Mouse (Mus musculus) brain, embryonic 14.5 days (tissue): ENCODE measurements around the gene Scn1b. TPM values are rescaled to one million over a fixed set of nuclear protein-coding genes. Genes with fewer than 3 reads are reported as not detected.

Experiments
- DNase-seq: peaks from one replicate; pipeline ENCODE4 v3.0.0-alpha.2; 2011; ENCODE audit warnings: low read depth
- CTCF ChIP-seq: fragments of 200-500 bp; IDR thresholded peaks from 2 replicates; pipeline ENCODE4 v1.5.1; 2012; ENCODE audit warnings: inconsistent platforms, mild to moderate bottlenecking, moderate library complexity, borderline replicate concordance; ENCODE audit not compliant: insufficient read depth, insufficient read length; ENCODE audit errors: extremely low read depth
- POLR2A ChIP-seq: fragments of 200-500 bp; IDR thresholded peaks from 2 replicates; pipeline ENCODE4 v1.6.1; 2012; ENCODE audit warnings: mild to moderate bottlenecking, inconsistent platforms, borderline replicate concordance; ENCODE audit not compliant: poor library complexity, insufficient read depth, insufficient read length, severe bottlenecking; ENCODE audit errors: extremely low read depth
- polyA plus RNA-seq: library from polyadenylated mRNA; depleted of rRNA; stranded (reverse); fragments of >200 nt; gene quantifications from 2 replicates; pipeline ENCODE4 v1.2.3, GENCODE M21; 2012

The Scn1b gene
- polyA plus RNA-seq, 1 experiment = 12.9 TPM

DNA sequence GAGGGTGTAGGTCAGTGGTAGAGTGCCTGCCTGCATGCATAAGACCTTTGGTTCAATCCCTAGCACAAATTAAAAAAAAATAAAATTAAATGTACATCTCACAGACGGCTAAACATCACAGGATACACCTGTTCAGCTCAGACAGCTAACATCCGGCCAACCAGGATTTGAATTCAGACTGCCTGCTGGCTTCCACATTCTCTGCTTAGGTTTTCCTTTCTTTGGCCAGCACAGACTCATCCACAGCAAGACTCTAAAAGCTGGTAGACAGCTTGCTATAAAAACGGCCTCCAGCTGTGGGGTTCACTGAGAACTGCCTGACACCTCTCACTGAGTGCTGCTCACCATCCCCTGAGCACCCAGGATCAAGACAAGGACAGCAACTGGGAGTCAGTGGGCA lies 20.6 kb downstream of the Scn1b start:
- no peak for DNase-seq
- no peak for TF ChIP-seq CTCF
- no peak for TF ChIP-seq POLR2A

GRCm38 (mm10) chr7:31105061-31105768 lies 21.6 kb downstream of the Scn1b start:
- TF ChIP-seq CTCF (peak; percentile 61), POLR2A (no peak)
- DNase-seq = no peak

GRCm38 (mm10) chr7:31100786-31101185 lies 26.0 kb downstream of the Scn1b start:
- no peak for DNase-seq
- TF ChIP-seq POLR2A (no peak), CTCF (no peak)

DNA sequence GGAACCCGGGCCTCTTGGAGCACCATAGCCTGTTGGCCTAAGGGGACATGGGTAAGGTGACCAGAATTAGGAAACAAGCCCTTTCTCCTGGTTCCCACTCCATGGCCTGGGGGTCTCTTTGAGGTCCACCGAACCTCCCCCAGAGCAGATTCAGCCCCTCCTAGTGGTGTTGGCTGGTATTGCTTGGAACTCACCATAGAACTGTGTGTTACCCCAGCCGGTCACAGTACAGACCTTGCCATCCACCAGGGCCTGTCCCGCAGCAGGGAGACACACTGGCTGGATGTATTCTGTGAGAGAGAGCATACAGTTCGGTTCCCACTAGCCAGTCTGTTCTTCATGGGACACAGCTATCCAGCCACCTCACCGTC lies 27.2 kb downstream of the Scn1b start:
- no peak for TF ChIP-seq POLR2A
- peak; percentile 23; the same call in 1 of the 2 replicates for TF ChIP-seq CTCF

GRCm38 (mm10) chr7:31098697-31099611 lies 27.8 kb downstream of the Scn1b start:
- DNase-seq = no peak
- TF ChIP-seq CTCF = peak; percentile 10; the same call in 1 of the 2 replicates
- no peak for TF ChIP-seq POLR2A

More for the DNA sequence above, 27.2 kb downstream of the Scn1b start:
- DNase-seq = no peak

DNA sequence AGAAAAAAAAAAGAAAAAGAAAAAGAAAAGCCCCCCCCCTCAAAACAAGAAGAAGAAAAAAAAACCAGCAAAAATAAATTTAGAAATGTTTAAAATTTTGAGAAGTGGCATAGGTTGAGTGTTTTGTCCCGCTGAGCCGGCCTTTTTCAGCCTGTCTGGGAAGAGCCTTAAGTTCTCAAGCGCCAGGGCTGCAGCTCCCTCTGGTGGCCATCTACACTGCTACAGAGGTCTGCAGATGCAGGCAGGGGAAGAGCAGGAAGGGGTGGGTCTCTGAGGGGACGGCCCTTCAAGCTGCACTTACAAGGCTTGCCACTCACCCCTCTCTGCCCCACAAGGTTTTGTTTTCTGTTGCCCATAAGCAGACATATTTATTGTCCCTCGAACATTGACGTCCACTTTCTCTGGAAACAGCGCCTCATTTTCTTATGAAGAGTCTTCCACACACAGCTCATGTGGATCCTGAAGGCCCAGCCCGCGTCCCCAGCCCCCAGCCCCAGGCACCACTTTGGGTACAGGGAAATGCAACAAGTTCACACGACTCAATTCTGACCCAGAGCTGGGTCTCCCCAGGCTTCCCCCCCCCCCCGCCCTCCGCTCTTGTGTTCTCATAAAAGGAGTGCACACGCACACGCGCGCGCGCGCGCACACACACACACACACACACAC lies 29.1 kb downstream of the Scn1b start:
- TF ChIP-seq POLR2A (no peak), CTCF (peak; percentile 99)
- peak; percentile 95 for DNase-seq

DNA sequence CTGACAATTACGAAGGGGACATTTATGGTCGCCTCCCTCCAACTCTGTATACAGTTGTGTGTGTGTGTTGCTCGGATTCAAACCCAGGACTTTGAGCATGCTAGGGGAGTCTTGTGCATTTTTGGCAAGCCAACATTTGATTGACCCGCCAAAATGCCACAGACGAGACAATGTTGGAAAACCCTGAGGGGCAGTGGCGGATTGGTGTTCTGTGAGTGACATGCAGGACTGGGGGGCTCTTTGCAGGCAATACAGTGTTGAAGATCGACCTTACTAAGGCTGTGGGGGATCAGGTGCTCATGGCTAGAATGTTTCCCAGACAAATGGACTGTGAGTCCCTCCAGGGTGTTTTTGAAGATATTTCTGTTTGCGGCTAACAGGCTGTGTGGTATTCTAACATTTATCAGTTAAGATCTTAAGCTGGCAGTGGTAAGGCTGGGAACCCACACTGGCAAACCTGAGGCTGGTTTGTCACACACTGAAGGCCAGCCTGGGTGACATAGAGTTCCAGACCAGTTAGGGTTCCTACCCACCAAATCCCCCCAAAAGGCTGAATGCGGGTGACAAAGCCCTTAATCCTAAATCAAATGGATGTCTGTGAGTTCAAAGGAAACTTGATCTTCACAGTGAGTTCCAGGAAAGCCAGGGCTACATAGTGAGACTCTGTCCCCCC lies 29.8 kb downstream of the Scn1b start:
- no peak for TF ChIP-seq CTCF
- TF ChIP-seq POLR2A = no peak
- DNase-seq = no peak

DNA sequence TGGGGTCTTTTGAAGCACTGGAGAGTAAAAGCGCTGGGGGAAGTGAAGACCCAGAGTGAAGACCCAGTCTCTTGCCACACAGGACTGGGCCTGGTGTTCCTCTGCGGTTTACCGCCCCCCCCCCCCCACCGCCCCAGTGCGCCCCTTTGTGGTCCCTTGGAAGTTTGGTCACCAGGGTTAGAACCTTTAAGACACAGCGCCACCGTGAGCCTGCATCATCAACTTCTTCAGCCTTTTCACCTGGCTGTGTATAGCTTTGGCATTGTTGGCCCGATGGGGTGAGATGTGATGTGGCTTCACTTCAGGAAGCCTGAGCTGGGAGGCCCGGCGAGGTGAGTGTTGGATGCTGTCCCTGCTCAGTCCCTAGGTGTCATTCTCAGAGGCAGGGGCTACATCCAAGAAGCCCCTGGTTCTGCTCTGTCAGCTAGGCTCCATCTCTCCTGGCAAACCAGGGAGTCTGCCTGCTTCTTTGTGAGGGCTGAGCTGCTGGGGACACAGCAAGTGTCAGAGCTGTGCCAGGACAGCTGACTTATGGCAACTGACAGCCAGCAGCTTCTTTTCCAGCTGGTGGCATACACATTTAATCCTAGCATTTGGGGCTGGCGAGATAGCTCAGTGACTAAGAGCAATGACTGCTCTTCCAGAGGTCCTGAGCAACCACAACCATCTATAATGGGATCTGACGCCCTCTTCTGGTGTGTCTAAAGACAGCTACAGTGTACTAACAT lies 31.9 kb downstream of the Scn1b start:
- no peak for DNase-seq
- TF ChIP-seq POLR2A (no peak), CTCF (0 out of 2 replicates have a peak, but pooled peaks have one; percentile 3)

DNA sequence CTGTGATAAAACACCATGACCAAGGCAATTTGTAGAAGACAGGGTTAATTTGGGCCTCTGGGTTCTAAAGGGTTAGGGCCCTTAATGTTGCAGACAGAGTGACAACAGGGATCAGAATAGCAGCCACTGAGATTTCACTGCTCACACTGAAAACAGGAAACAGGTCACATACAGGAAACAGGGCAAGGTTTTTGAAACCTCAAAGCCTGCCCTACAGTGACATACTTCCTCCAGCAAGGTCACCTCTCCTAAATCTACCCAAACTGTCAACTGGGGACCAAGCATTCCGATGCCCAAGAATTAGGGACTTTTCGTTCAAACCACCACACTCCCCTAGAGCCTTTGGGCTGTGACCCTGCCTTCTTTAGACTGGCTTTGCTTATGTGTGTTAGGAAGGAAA lies 37.1 kb downstream of the Scn1b start:
- DNase-seq = no peak
- TF ChIP-seq CTCF (no peak), POLR2A (no peak)

- no peak for DNase-seq
- no peak for TF ChIP-seq POLR2A
- TF ChIP-seq CTCF = no peak
These were observed 38.6 kb downstream of the Scn1b start for GRCm38 (mm10) chr7:31088206-31088605.

DNA sequence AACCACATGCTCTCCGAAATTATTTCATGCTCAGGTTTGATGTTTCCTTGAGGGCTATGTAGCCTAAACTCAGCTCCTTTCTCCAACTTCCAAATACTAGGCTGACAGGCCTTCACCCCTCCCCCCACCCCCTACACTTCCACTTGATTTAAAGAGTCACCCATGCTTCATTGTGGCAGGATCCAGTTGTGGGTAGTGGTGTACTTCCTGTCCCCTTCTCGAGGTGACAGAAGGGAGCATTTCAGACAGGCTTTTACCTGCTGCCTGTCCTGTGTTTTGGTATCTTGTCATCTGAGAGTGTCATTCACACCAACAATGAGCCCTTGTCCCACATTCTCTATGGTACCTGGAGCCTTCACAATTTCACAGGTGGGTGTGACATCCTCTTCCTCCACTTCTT lies 39.5 kb downstream of the Scn1b start:
- TF ChIP-seq CTCF = no peak
- no peak for TF ChIP-seq POLR2A
- DNase-seq = no peak

DNA sequence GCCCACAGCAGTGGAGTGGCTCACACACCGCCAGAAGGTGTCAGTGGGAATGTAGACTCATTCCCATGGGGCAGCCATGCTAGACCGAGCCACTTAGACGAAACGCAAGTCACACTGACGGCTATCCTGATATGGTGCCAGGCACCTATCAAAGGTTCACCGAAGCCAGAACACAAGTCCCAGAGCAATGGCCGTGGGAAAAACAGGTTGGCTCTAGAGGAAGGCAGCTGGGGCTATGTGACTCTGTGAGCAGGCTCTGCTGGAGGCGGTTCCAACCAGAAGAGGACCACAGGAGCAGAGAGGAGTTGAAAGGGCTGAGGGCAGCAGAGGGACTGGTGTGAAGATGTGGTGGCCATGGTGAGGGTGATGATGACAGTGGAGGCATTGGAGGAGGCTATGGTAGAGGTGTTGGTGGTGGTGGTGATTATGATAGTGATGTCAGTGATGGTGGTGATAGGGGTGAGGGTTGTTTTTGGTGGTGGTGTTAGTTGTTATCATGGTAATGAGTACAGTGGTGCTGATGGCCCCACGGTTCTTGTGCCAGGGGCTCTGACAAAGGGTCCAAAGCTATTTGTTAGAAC lies 40.5 kb downstream of the Scn1b start:
- TF ChIP-seq CTCF (no peak), POLR2A (no peak)
- DNase-seq = no peak

DNA sequence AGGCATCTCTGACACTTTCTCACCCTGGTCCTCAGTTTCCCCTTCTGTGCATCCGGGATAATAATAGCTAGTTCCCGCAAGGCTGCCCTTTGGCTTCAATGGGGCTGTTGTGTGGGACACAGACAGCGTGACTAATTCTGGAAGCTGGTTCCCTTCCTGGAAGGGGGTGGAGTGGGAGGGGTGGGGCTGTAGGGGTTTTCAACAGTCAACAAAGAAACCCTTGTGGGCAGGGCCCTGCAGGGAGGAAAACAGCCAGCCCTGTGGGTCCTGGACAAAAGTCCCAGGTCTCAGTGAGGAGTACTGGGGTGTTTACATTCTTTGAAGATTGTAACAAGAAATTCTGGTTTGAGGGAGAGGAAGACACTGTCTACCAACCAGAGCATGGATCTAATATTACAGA lies 41.6 kb downstream of the Scn1b start:
- TF ChIP-seq CTCF = no peak
- TF ChIP-seq POLR2A = no peak
- peak; percentile 48 for DNase-seq
